Mouse (Mus musculus) brain, embryonic 14.5 days (tissue): Measurements from ENCODE around the gene Adgra3.

Experiments used
- CTCF ChIP-seq: fragments of 200-500 bp; IDR thresholded peaks from 2 replicates; pipeline ENCODE4 v1.5.1; 2012; ENCODE audit warnings: inconsistent platforms, mild to moderate bottlenecking, moderate library complexity, borderline replicate concordance; ENCODE audit not compliant: insufficient read depth, insufficient read length; ENCODE audit errors: extremely low read depth
- POLR2A ChIP-seq: fragments of 200-500 bp; IDR thresholded peaks from 2 replicates; pipeline ENCODE4 v1.6.1; 2012; ENCODE audit warnings: mild to moderate bottlenecking, inconsistent platforms, borderline replicate concordance; ENCODE audit not compliant: poor library complexity, insufficient read depth, insufficient read length, severe bottlenecking; ENCODE audit errors: extremely low read depth

DNA sequence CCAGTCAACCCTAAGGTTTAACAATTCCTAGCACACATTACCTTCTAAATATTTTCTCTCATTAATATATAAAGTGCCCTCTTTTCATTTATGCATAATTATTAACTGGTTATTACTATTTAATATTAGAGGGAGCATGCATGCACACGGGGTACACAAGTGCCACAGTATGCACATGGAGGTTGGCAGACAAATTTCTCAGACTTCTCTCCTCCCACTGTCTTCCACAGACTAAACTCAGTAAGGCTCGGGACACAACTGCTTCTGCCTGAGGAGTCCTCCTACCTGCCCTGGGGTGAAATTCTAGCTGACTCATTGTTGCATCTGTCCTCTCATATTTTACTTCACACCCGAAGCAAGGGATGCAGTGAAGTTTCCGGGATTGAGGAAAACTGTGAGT lies 44.8 kb downstream of the Adgra3 start:
- TF ChIP-seq POLR2A (no peak), CTCF (no peak)
